Comparison of ENCODE assay signal across 8 mouse cellular contexts in genomic region chr12:105063201-105064134, GRCm38 (mm10). TPM values are rescaled to one million over a fixed set of nuclear protein-coding genes. Genes with fewer than 3 reads are reported as not detected.
DNase-seq lines count a peak whose midpoint lies in the region; ATAC-seq and TF ChIP-seq lines count a peak whose summit lies in the region.

No protein-coding gene starts in this region.

- H3K9ac ChIP-seq in hindbrain, postnatal 0 days (replicated peaks; ENCODE audit: low read length): no peak overlapping the region
- no peak overlapping the region for H3K9ac ChIP-seq in midbrain, postnatal 0 days (replicated peaks; ENCODE audit: low read length, poor library complexity, severe bottlenecking)

- H3K9me3 ChIP-seq in hindbrain, postnatal 0 days (ENCODE audit: low read length): no peaks in the 10 kb centered on the region
- H3K9me3 ChIP-seq in midbrain, postnatal 0 days (ENCODE audit: low read length): no peaks in the 10 kb centered on the region

- peak overlapping the region; percentile 64; the same call in 1 of the 2 replicates for H3K27ac ChIP-seq in hindbrain, postnatal 0 days
- 0 out of 2 replicates have a peak overlapping the region, but pooled peaks have one; percentile 7 for H3K27ac ChIP-seq in midbrain, postnatal 0 days (ENCODE audit: low read depth, low read length)

- H3K4me2 ChIP-seq in hindbrain, postnatal 0 days (ENCODE audit: low read depth, low read length): peak overlapping the region; percentile 17; the same call in 1 of the 2 replicates
- H3K4me2 ChIP-seq in midbrain, postnatal 0 days (ENCODE audit: low read depth, low read length, poor library complexity, severe bottlenecking): no peak overlapping the region

- peak; percentile 45 for TF ChIP-seq CTCF in brain, embryonic 14.5 days (IDR thresholded peaks at IDR 0.05; ENCODE audit: borderline replicate concordance, extremely low read depth, insufficient read depth, insufficient read length)
- peak; percentile 57 for TF ChIP-seq CTCF in hindbrain, postnatal 0 days (IDR thresholded peaks at IDR 0.05; ENCODE audit: low read depth)
- TF ChIP-seq CTCF in midbrain, postnatal 0 days (IDR thresholded peaks at IDR 0.05): peak; percentile 60

- ATAC-seq in hindbrain, postnatal 0 days: peak; percentile 73
- ATAC-seq in midbrain, postnatal 0 days (ENCODE audit: low FRiP score): peak; percentile 62; the same call in 1 of the 2 replicates
- no peak for ATAC-seq in megakaryocyte-erythroid progenitor cell, adult 5-6 weeks (replicated peaks; ENCODE audit: low FRiP score, low TSS enrichment, poor library complexity, severe bottlenecking)

- peak; percentile 40 for DNase-seq in left cerebral cortex, postnatal 4 days
- DNase-seq in left cerebral cortex, adult 18-20 months (ENCODE audit: low spot score in 2 of 2): no peak
- DNase-seq in brain, embryonic 14.5 days (ENCODE audit: low read depth): peak; percentile 78
- peak; percentile 78 for DNase-seq in hindbrain, postnatal 0 days (ENCODE audit: low spot score)
- peak; percentile 74 for DNase-seq in midbrain, postnatal 0 days (ENCODE audit: low spot score)
- DNase-seq in urinary bladder, postnatal 4 days (ENCODE audit: low spot score in 2 of 2): no peak
- no peak for DNase-seq in thymus, postnatal 0 days (ENCODE audit: low spot score)

- no peak for TF ChIP-seq POLR2A in brain, embryonic 14.5 days (IDR thresholded peaks at IDR 0.05; ENCODE audit: borderline replicate concordance, extremely low read depth, insufficient read depth, insufficient read length, poor library complexity, severe bottlenecking)

- 41% methylated on average over 28 of the region's 28 CpGs for WGBS in hindbrain, postnatal 0 days
- 52% methylated on average over 28 of the region's 28 CpGs for WGBS in midbrain, postnatal 0 days

- H3K36me3 ChIP-seq in hindbrain, postnatal 0 days (ENCODE audit: insufficient read depth, low read length): no peaks in the 10 kb centered on the region
- H3K36me3 ChIP-seq in midbrain, postnatal 0 days (ENCODE audit: insufficient read depth, low read length): no peaks in the 10 kb centered on the region

- intact Hi-C loops in left cerebral cortex, postnatal 4 days (cut with DNase I): no loop called here

- H3K4me1 ChIP-seq in hindbrain, postnatal 0 days (ENCODE audit: insufficient read depth, low read length): no peaks in the 10 kb centered on the region
- H3K4me1 ChIP-seq in midbrain, postnatal 0 days (ENCODE audit: insufficient read depth, low read length): no peaks in the 10 kb centered on the region

- no peaks in the 10 kb centered on the region for H3K27me3 ChIP-seq in hindbrain, postnatal 0 days (ENCODE audit: insufficient read depth, low read length)
- H3K27me3 ChIP-seq in midbrain, postnatal 0 days (ENCODE audit: insufficient read depth, low read length): no peaks in the 10 kb centered on the region

- no peak overlapping the region for H3K4me3 ChIP-seq in hindbrain, postnatal 0 days (ENCODE audit: low read length)
- H3K4me3 ChIP-seq in midbrain, postnatal 0 days (ENCODE audit: low read depth, low read length): no peak overlapping the region

RNA-seq across cellular contexts. Expression of gene Glrx5, which starts 31.0 kb away (rescaled TPM):
- 10 to 100 TPM; 50.6 to 56.2 TPM for total RNA-seq in left cerebral cortex, postnatal 4 days (2021)
- total RNA-seq in left cerebral cortex, adult 18-20 months (2021): 10 to 100 TPM; 45.1 to 48.5 TPM
- polyA plus RNA-seq in brain, embryonic 14.5 days (2012; rRNA removed): 71.3 and 95.6 TPM in 2 replicates
- 28.6 and 43.1 TPM in 2 replicates for total RNA-seq in hindbrain, postnatal 0 days (2014; rRNA removed)
- polyA plus RNA-seq in hindbrain, postnatal 0 days (2015; fragmentation: Nextera tagmentation; extraction: Ambion mirVana): 195 and 199 TPM in 2 replicates
- total RNA-seq in midbrain, postnatal 0 days (2014; rRNA removed): 35.8 and 50.9 TPM in 2 replicates
- polyA plus RNA-seq in midbrain, postnatal 0 days (2015; fragmentation: Nextera tagmentation; extraction: Ambion mirVana): 175 and 185 TPM in 2 replicates
- polyA plus RNA-seq in thymus, postnatal 0 days (2015; fragmentation: Nextera tagmentation; extraction: Ambion mirVana): 153 and 160 TPM in 2 replicates
- total RNA-seq in megakaryocyte-erythroid progenitor cell, adult 5-6 weeks (2014; fragmentation: Nextera tagmentation): 112 and 193 TPM in 2 replicates
- 59.2 and 86.9 TPM in 2 replicates for total RNA-seq in megakaryocyte-erythroid progenitor cell, adult 5-6 weeks (2017)

RNA-seq across cellular contexts. Expression of gene Syne3, which starts 53.9 kb away (rescaled TPM):
- 1 to 10 TPM in 1 of 2 experiments, under 1 TPM in 1; 0.82 to 1.4 TPM for total RNA-seq in left cerebral cortex, postnatal 4 days (2021)
- 1 to 10 TPM; 1.8 to 2.3 TPM for total RNA-seq in left cerebral cortex, adult 18-20 months (2021)
- polyA plus RNA-seq in brain, embryonic 14.5 days (2012; rRNA removed): 0.34 and 0.44 TPM in 2 replicates
- total RNA-seq in hindbrain, postnatal 0 days (2014; rRNA removed): 1.4 TPM in 2 replicates
- 0.66 and 0.98 TPM in 2 replicates for polyA plus RNA-seq in hindbrain, postnatal 0 days (2015; fragmentation: Nextera tagmentation; extraction: Ambion mirVana)
- total RNA-seq in midbrain, postnatal 0 days (2014; rRNA removed): 0.93 and 1.4 TPM in 2 replicates
- polyA plus RNA-seq in midbrain, postnatal 0 days (2015; fragmentation: Nextera tagmentation; extraction: Ambion mirVana): 0.44 and 0.85 TPM in 2 replicates
- polyA plus RNA-seq in thymus, postnatal 0 days (2015; fragmentation: Nextera tagmentation; extraction: Ambion mirVana): 6.2 and 7.8 TPM in 2 replicates
- total RNA-seq in megakaryocyte-erythroid progenitor cell, adult 5-6 weeks (2014; fragmentation: Nextera tagmentation): 10.9 and 15.7 TPM in 2 replicates
- total RNA-seq in megakaryocyte-erythroid progenitor cell, adult 5-6 weeks (2017): 9.1 and 9.7 TPM in 2 replicates

Comparison
In these comparisons a context has a peak if more than half of its experiments do, and no peak if none do; other contexts are left out.
1. DNase-seq: peak in left cerebral cortex, postnatal 4 days (single experiment), brain, embryonic 14.5 days (single experiment), hindbrain, postnatal 0 days (single experiment) and midbrain, postnatal 0 days (single experiment); none in left cerebral cortex, adult 18-20 months (0 of 2), urinary bladder, postnatal 4 days (0 of 2) and thymus, postnatal 0 days (single experiment).
2. Peak in every context shown above with its lines, with median percentiles within 50 percentile points of each other: CTCF ChIP-seq.